Mouse (Mus musculus): ENCODE results near the gene Zdhhc13. TPM values are rescaled to one million over a fixed set of nuclear protein-coding genes. Genes with fewer than 3 reads are reported as not detected.
A peak's percentile ranks its signal among the peaks of the same experiment; 100 is the strongest.

The Zdhhc13 gene
- polyA plus RNA-seq, 1 experiment from 2014 or later = 27.2 TPM

GRCm38 (mm10) chr7:48806587-48806986 lies 17.8 kb downstream of the Zdhhc13 start:
- H3K4me2 ChIP-seq (ENCODE audit: low read depth, low read length) = no peak overlapping the region
- H3K36me3 ChIP-seq (ENCODE audit: control insufficient read depth, insufficient read depth, low read length) = peaks cover 17% of the 10 kb centered on the region

GRCm38 (mm10) chr7:48810652-48811051 lies 21.8 kb downstream of the Zdhhc13 start:
- no peak overlapping the region for H3K27ac ChIP-seq (ENCODE audit: low read length)
- no peak for ATAC-seq (ENCODE audit: low read depth)
- H3K9me3 ChIP-seq (ENCODE audit: control insufficient read depth, low read length) = no peaks in the 10 kb centered on the region
- no peak overlapping the region for H3K4me3 ChIP-seq (ENCODE audit: low read length)
- H3K36me3 ChIP-seq (ENCODE audit: control insufficient read depth, insufficient read depth, low read length) = peaks cover 12% of the 10 kb centered on the region; the same call in 1 of the 2 replicates
- no peak overlapping the region for H3K4me2 ChIP-seq (ENCODE audit: low read depth, low read length)
- WGBS = 100% methylated on average over 1 of the region's 1 CpGs
- no peaks in the 10 kb centered on the region for H3K4me1 ChIP-seq (replicated peaks; ENCODE audit: control insufficient read depth, insufficient read depth, low read length)
- no peaks in the 10 kb centered on the region for H3K27me3 ChIP-seq (ENCODE audit: control insufficient read depth, insufficient read depth, low read depth, low read length)
- H3K9ac ChIP-seq (ENCODE audit: low read length) = no peak overlapping the region

More at GRCm38 (mm10) chr7:48806587-48806986, 17.8 kb downstream of the Zdhhc13 start:
- H3K27ac ChIP-seq (ENCODE audit: low read length) = no peak overlapping the region
- no peak overlapping the region for H3K4me3 ChIP-seq (ENCODE audit: low read length)
- ATAC-seq (ENCODE audit: low read depth) = no peak
- 79% methylated on average over 4 of the region's 4 CpGs for WGBS
- no peaks in the 10 kb centered on the region for H3K27me3 ChIP-seq (ENCODE audit: control insufficient read depth, insufficient read depth, low read depth, low read length)
- no peaks in the 10 kb centered on the region for H3K9me3 ChIP-seq (ENCODE audit: control insufficient read depth, low read length)
- H3K4me1 ChIP-seq (replicated peaks; ENCODE audit: control insufficient read depth, insufficient read depth, low read length) = no peaks in the 10 kb centered on the region
- no peak overlapping the region for H3K9ac ChIP-seq (ENCODE audit: low read length)

GRCm38 (mm10) chr7:48812358-48812757 lies 23.6 kb downstream of the Zdhhc13 start:
- no peak overlapping the region for H3K4me3 ChIP-seq (ENCODE audit: low read length)
- no peaks in the 10 kb centered on the region for H3K4me1 ChIP-seq (replicated peaks; ENCODE audit: control insufficient read depth, insufficient read depth, low read length)
- H3K4me2 ChIP-seq (ENCODE audit: low read depth, low read length) = no peak overlapping the region
- no peaks in the 10 kb centered on the region for H3K27me3 ChIP-seq (ENCODE audit: control insufficient read depth, insufficient read depth, low read depth, low read length)
- no peak overlapping the region for H3K9ac ChIP-seq (ENCODE audit: low read length)
- peak; percentile 67 for ATAC-seq (ENCODE audit: low read depth)
- H3K9me3 ChIP-seq (ENCODE audit: control insufficient read depth, low read length) = no peaks in the 10 kb centered on the region
- H3K36me3 ChIP-seq (ENCODE audit: control insufficient read depth, insufficient read depth, low read length) = 0 out of 2 replicates have a peak, but pooled peaks cover 5% of the 10 kb centered on the region
- no peak overlapping the region for H3K27ac ChIP-seq (ENCODE audit: low read length)

- Histone ChIP-seq H3K4me3 (ENCODE audit: low read length) (no peak overlapping the region), H3K9ac (ENCODE audit: low read length) (no peak overlapping the region), H3K36me3 (ENCODE audit: control insufficient read depth, insufficient read depth, low read length) (0 out of 2 replicates have a peak, but pooled peaks cover 9% of the 10 kb centered on the region), H3K27me3 (ENCODE audit: control insufficient read depth, insufficient read depth, low read depth, low read length) (no peaks in the 10 kb centered on the region), H3K9me3 (ENCODE audit: control insufficient read depth, low read length) (no peaks in the 10 kb centered on the region), H3K4me2 (ENCODE audit: low read depth, low read length) (no peak overlapping the region), H3K4me1 (replicated peaks; ENCODE audit: control insufficient read depth, insufficient read depth, low read length) (no peaks in the 10 kb centered on the region), H3K27ac (ENCODE audit: low read length) (no peak overlapping the region)
- no peak for ATAC-seq (ENCODE audit: low read depth)
- WGBS = 82% methylated on average over 1 of the region's 1 CpGs
Measured at GRCm38 (mm10) chr7:48813594-48813993, 24.8 kb downstream of the Zdhhc13 start.

- H3K4me2 ChIP-seq (ENCODE audit: low read depth, low read length) = no peak overlapping the region
- H3K27ac ChIP-seq (ENCODE audit: low read length) = no peak overlapping the region
- no peaks in the 10 kb centered on the region for H3K9me3 ChIP-seq (ENCODE audit: control insufficient read depth, low read length)
- H3K27me3 ChIP-seq (ENCODE audit: control insufficient read depth, insufficient read depth, low read depth, low read length) = no peaks in the 10 kb centered on the region
- no peak overlapping the region for H3K9ac ChIP-seq (ENCODE audit: low read length)
- peaks cover 21% of the 10 kb centered on the region for H3K36me3 ChIP-seq (ENCODE audit: control insufficient read depth, insufficient read depth, low read length)
- ATAC-seq (ENCODE audit: low read depth) = no peak
- no peak overlapping the region for H3K4me3 ChIP-seq (ENCODE audit: low read length)
- H3K4me1 ChIP-seq (replicated peaks; ENCODE audit: control insufficient read depth, insufficient read depth, low read length) = no peaks in the 10 kb centered on the region
- 90% methylated on average over 5 of the region's 5 CpGs for WGBS
Measured at GRCm38 (mm10) chr7:48821654-48822053, 32.9 kb downstream of the Zdhhc13 start.

GRCm38 (mm10) chr7:48823621-48824020 lies 34.8 kb downstream of the Zdhhc13 start:
- Histone ChIP-seq H3K9ac (ENCODE audit: low read length) (no peak overlapping the region), H3K9me3 (ENCODE audit: control insufficient read depth, low read length) (no peaks in the 10 kb centered on the region), H3K4me3 (ENCODE audit: low read length) (no peak overlapping the region), H3K4me1 (replicated peaks; ENCODE audit: control insufficient read depth, insufficient read depth, low read length) (no peaks in the 10 kb centered on the region), H3K27ac (ENCODE audit: low read length) (no peak overlapping the region), H3K27me3 (ENCODE audit: control insufficient read depth, insufficient read depth, low read depth, low read length) (no peaks in the 10 kb centered on the region), H3K36me3 (ENCODE audit: control insufficient read depth, insufficient read depth, low read length) (peaks cover 20% of the 10 kb centered on the region), H3K4me2 (ENCODE audit: low read depth, low read length) (no peak overlapping the region)
- no peak for ATAC-seq (ENCODE audit: low read depth)
- WGBS = 83% methylated on average over 3 of the region's 3 CpGs

GRCm38 (mm10) chr7:48824671-48825070 lies 35.9 kb downstream of the Zdhhc13 start:
- peaks cover 5% of the 10 kb centered on the region for H3K4me1 ChIP-seq (replicated peaks; ENCODE audit: control insufficient read depth, insufficient read depth, low read length)
- H3K9me3 ChIP-seq (ENCODE audit: control insufficient read depth, low read length) = no peaks in the 10 kb centered on the region
- H3K36me3 ChIP-seq (ENCODE audit: control insufficient read depth, insufficient read depth, low read length) = peaks cover 15% of the 10 kb centered on the region
- no peak overlapping the region for H3K27ac ChIP-seq (ENCODE audit: low read length)
- H3K4me2 ChIP-seq (ENCODE audit: low read depth, low read length) = no peak overlapping the region
- H3K4me3 ChIP-seq (ENCODE audit: low read length) = no peak overlapping the region
- H3K27me3 ChIP-seq (ENCODE audit: control insufficient read depth, insufficient read depth, low read depth, low read length) = no peaks in the 10 kb centered on the region
- H3K9ac ChIP-seq (ENCODE audit: low read length) = no peak overlapping the region
- no peak for ATAC-seq (ENCODE audit: low read depth)
- 53% methylated on average over 1 of the region's 1 CpGs for WGBS

GRCm38 (mm10) chr7:48825170-48825569 lies 36.4 kb downstream of the Zdhhc13 start:
- H3K27me3 ChIP-seq (ENCODE audit: control insufficient read depth, insufficient read depth, low read depth, low read length) = no peaks in the 10 kb centered on the region
- no peak overlapping the region for H3K4me3 ChIP-seq (ENCODE audit: low read length)
- no peak overlapping the region for H3K9ac ChIP-seq (ENCODE audit: low read length)
- no peaks in the 10 kb centered on the region for H3K9me3 ChIP-seq (ENCODE audit: control insufficient read depth, low read length)
- no peak overlapping the region for H3K4me2 ChIP-seq (ENCODE audit: low read depth, low read length)
- peaks cover 15% of the 10 kb centered on the region for H3K36me3 ChIP-seq (ENCODE audit: control insufficient read depth, insufficient read depth, low read length)
- ATAC-seq (ENCODE audit: low read depth) = no peak
- peaks cover 7% of the 10 kb centered on the region for H3K4me1 ChIP-seq (replicated peaks; ENCODE audit: control insufficient read depth, insufficient read depth, low read length)
- no peak overlapping the region for H3K27ac ChIP-seq (ENCODE audit: low read length)
- 54% methylated on average over 6 of the region's 6 CpGs for WGBS

- Histone ChIP-seq H3K4me2 (ENCODE audit: low read depth, low read length) (no peak overlapping the region), H3K9me3 (ENCODE audit: control insufficient read depth, low read length) (no peaks in the 10 kb centered on the region), H3K9ac (ENCODE audit: low read length) (no peak overlapping the region), H3K36me3 (ENCODE audit: control insufficient read depth, insufficient read depth, low read length) (peaks cover 4% of the 10 kb centered on the region; the same call in 1 of the 2 replicates), H3K27ac (ENCODE audit: low read length) (no peak overlapping the region), H3K4me3 (ENCODE audit: low read length) (no peak overlapping the region), H3K27me3 (ENCODE audit: control insufficient read depth, insufficient read depth, low read depth, low read length) (no peaks in the 10 kb centered on the region), H3K4me1 (replicated peaks; ENCODE audit: control insufficient read depth, insufficient read depth, low read length) (peaks cover 7% of the 10 kb centered on the region)
- 51% methylated on average over 5 of the region's 5 CpGs for WGBS
- ATAC-seq (ENCODE audit: low read depth) = peak; percentile 27; the same call in 1 of the 2 replicates
Measured at GRCm38 (mm10) chr7:48829177-48829910, 40.5 kb downstream of the Zdhhc13 start.

Data from lung, embryonic 16.5 days (tissue).